Mouse (Mus musculus) adrenal gland, adult 18-20 months (tissue): Measurements from ENCODE around the gene Mup13. TPM values are rescaled to one million over a fixed set of nuclear protein-coding genes. Genes with fewer than 3 reads are reported as not detected.
"Not testable (repeated sequence)": the region's sequence is repeated elsewhere in the genome, so short reads cannot be mapped to it uniquely, and the experiment has no call there.

Experiments used
- DNase-seq, 2 experiments: peaks; one replicate each; pipeline ENCODE4 v3.0.0; 2021 to 2022; ENCODE audit warnings: low spot score in 2 of 2
- long read RNA-seq, 2 experiments: library from polyadenylated mRNA; stranded (forward); transcript quantifications; one replicate each; pipeline ENCODE4 v2.0.0; 2021
- total RNA-seq, 2 experiments: library from RNA; stranded (reverse); gene quantifications; 1 replicate in 1 of 2; 2 replicates in 1 of 2; pipeline ENCODE4 v1.2.3; 2021

Mup13 gene
- total RNA-seq, result not detected
- long read RNA-seq, experiment 1, result 0 reads
- long read RNA-seq, experiment 2, partial matches to known transcripts, result 6 of 7 reads
- long read RNA-seq, experiment 2, other reads (novel, unspliced or antisense), result 1 of 7 reads

- DNase-seq, result not testable (repeated sequence)
Measured at GRCm38 (mm10) chr4:61228186-61228585, at the start of gene Mup13. TSS of gene Mup13 (minus strand) at chr4:61228286.

Other genes with a start within 250 kb of the Mup13 start
- 1 to 10 TPM in 1 of 2 experiments, not detected in 1; 3.2 TPM for gene Mup14, start 75.7 kb upstream of the Mup13 start, total RNA-seq
- gene Mup15, start 211.5 kb upstream of the Mup13 start, total RNA-seq, result not detected